Mouse (Mus musculus) heart, embryonic 11.5 days (tissue): Measurements from ENCODE around the gene Fam8a1. TPM values are rescaled to one million over a fixed set of nuclear protein-coding genes. Genes with fewer than 3 reads are reported as not detected.

Experiments
- ATAC-seq: fragments of 200-750 bp; cut with Nextera tagmentation; replicated peaks from 2 replicates; pipeline ENCODE4 v1.8.0; 2017; ENCODE audit warnings: moderate library complexity; ENCODE audit not compliant: insufficient number of reproducible peaks, low FRiP score, low TSS enrichment
- H3K27ac ChIP-seq: fragments of 300-500 bp; sonication (generic); 2 replicates; pipeline ENCODE4 v1.5.1; 2014; ENCODE audit warnings: mild to moderate bottlenecking, low read depth, low read length
- H3K27me3 ChIP-seq: fragments of 300-500 bp; sonication (generic); 2 replicates; pipeline ENCODE4 v1.6.1; 2014; ENCODE audit warnings: mild to moderate bottlenecking, low read length, mixed read lengths; ENCODE audit not compliant: control insufficient read depth, insufficient read depth
- H3K36me3 ChIP-seq: fragments of 300-500 bp; sonication (generic); 2 replicates; pipeline ENCODE4 v1.6.1; 2014; ENCODE audit warnings: mild to moderate bottlenecking, low read length, moderate library complexity, mixed read lengths; ENCODE audit not compliant: control insufficient read depth, insufficient read depth
- H3K4me1 ChIP-seq: fragments of 300-500 bp; sonication (generic); 2 replicates; pipeline ENCODE4 v1.6.1; 2014; ENCODE audit warnings: low read length; ENCODE audit not compliant: control insufficient read depth, insufficient read depth
- H3K4me2 ChIP-seq: fragments of 300-500 bp; sonication (generic); 2 replicates; pipeline ENCODE4 v1.6.1; 2014; ENCODE audit warnings: mild to moderate bottlenecking, moderate library complexity
- H3K4me3 ChIP-seq: fragments of 300-500 bp; sonication (generic); 2 replicates; pipeline ENCODE4 v1.5.1; 2014; ENCODE audit warnings: low read depth, low read length
- H3K9ac ChIP-seq: fragments of 300-500 bp; sonication (generic); 2 replicates; pipeline ENCODE4 v1.6.1; 2014; ENCODE audit warnings: mild to moderate bottlenecking, low read depth, low read length, moderate library complexity
- H3K9me3 ChIP-seq: fragments of 300-500 bp; sonication (generic); replicated peaks from 2 replicates; pipeline ENCODE4 v1.6.1; 2016; ENCODE audit warnings: low read length; ENCODE audit not compliant: control insufficient read depth
- WGBS: fragments of 180-500 bp; shearing (Covaris S2); extraction: QIAGEN DNeasy Blood & Tissue Kit; methylation state at CpG from one replicate; pipeline ENCODE4 v1.1.7; 2014; ENCODE audit not compliant: insufficient replicate concordance; 5-methylcytosine and 5-hydroxymethylcytosine counted together
- polyA plus RNA-seq: library from polyadenylated mRNA; unstranded; fragments of >200 nt; fragmentation: Nextera tagmentation; extraction: Ambion mirVana; gene quantifications from 2 replicates; pipeline ENCODE4 v1.2.1, GENCODE M21; 2014

Fam8a1 gene
- polyA plus RNA-seq: 8.1 and 9.3 TPM in 2 replicates

DNA sequence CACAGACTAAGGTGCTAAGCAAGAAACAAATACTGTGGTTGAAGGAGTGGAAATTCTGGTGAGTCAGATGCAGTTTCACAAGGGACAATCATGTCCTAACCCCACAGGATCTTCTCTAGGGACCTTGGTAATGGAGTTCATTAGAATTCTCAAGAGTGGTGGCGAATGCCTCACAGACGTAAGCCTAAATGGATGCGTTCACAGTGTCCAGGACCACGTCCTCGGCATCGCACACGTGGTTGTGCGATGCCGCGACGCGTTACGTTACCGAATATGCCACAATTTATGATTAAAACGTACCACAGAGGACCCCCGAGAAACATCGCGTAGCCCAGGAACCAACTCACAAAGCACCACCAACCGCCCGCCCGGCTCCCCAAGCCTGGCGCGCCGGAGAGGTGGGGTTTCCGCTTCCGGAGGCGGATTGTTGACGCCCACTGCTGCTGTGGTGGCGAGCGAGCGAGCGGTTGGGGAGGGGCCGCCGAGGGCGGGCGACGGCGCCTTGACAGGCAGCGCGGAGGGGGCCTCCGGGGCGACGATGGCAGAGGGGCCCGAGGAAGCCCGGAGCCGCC, at the start of gene Fam8a1:
Gene Fam8a1, plus strand, starts transcription at position 475 of the 572 bp plus-strand sequence.
- Histone ChIP-seq H3K27ac (peak within 1 kb of the TSS; percentile 87), H3K4me2 (peak within 1 kb of the TSS; percentile 83)
- ATAC-seq: peak; percentile 90

DNA sequence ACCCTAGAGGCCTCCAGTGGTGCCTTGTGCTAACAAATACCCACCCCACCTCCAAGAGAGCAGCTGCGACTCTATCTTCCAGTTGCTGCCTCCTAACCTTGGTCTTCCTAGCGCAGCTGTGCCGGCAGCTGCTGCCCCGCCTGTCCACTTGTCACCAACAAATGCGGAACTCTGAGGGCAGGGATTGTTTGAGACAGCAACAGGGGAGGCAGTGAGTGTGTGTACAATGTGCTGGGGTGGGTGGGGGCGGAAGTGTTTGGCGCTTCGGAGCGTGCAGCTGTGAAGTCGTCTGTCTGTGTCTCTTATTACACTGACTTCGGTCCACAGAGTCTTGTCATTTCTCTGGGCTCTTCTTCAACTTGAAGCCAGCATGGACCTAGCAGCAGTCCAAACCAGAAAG, 49.7 kb upstream of the Fam8a1 start:
- no peaks in the 10 kb centered on the region for H3K4me1 ChIP-seq
- no peaks in the 10 kb centered on the region for H3K27me3 ChIP-seq
- H3K9me3 ChIP-seq: no peaks in the 10 kb centered on the region
- WGBS: 58% methylated on average over 11 of the region's 11 CpGs
- H3K4me2 ChIP-seq: no peak overlapping the region
- no peak for ATAC-seq
- peaks cover 7% of the 10 kb centered on the region for H3K36me3 ChIP-seq
- H3K4me3 ChIP-seq: no peak overlapping the region
- no peak overlapping the region for H3K27ac ChIP-seq
- H3K9ac ChIP-seq: no peak overlapping the region

More for the DNA sequence above, at the start of gene Fam8a1:
- Histone ChIP-seq H3K4me1 (peaks cover 4% of the 10 kb centered on the region; the same call in 1 of the 2 replicates), H3K9me3 (no peaks in the 10 kb centered on the region), H3K36me3 (peaks cover 5% of the 10 kb centered on the region), H3K9ac (peak within 1 kb of the TSS; percentile 95), H3K27me3 (no peaks in the 10 kb centered on the region), H3K4me3 (peak within 1 kb of the TSS; percentile 95)
- 2% methylated on average over 38 of the region's 46 CpGs for WGBS

DNA sequence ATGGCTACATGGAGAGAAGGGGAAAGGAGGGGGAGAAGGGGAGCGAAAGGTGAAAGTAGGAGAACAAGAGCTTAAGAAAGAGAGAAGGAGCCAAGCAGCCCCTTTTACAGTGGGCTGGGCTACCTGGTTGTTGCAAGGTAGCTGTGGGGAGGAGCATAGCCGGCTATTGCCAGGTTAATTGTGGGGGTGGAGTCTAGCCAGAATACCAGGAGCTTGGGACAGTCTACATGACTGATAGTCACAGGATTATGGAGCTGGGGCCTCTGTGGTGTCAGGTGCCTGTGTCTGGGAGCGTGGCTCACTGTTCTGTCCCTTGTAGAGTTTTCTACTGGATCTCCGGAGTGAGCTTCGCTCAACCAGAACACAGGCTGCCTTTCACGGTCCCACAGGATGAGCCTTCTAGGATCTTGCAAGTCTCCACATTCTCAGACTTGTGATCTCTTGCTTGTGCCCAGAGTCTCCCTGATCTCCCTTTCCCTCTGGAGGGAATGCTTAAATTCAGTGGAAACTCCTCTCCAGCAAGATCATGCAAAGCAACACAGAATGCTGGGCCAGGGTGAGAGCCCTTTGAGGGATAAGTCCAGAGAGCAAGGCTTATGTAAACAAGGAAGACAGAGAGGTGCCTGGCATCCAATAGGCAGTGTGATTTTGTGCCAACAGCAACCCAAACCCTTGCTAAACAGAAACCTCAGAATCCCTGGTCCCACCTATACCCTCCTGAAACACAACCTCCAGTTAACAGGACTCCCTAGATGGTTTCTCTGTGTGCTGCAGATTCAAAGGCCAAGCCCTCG, 48.2 kb upstream of the Fam8a1 start:
- no peak overlapping the region for H3K4me3 ChIP-seq
- no peaks in the 10 kb centered on the region for H3K27me3 ChIP-seq
- 85% methylated on average over 7 of the region's 7 CpGs for WGBS
- ATAC-seq: no peak
- peaks cover 5% of the 10 kb centered on the region for H3K36me3 ChIP-seq
- no peak overlapping the region for H3K9ac ChIP-seq
- H3K4me1 ChIP-seq: no peaks in the 10 kb centered on the region
- H3K27ac ChIP-seq: no peak overlapping the region
- H3K4me2 ChIP-seq: no peak overlapping the region
- no peaks in the 10 kb centered on the region for H3K9me3 ChIP-seq

DNA sequence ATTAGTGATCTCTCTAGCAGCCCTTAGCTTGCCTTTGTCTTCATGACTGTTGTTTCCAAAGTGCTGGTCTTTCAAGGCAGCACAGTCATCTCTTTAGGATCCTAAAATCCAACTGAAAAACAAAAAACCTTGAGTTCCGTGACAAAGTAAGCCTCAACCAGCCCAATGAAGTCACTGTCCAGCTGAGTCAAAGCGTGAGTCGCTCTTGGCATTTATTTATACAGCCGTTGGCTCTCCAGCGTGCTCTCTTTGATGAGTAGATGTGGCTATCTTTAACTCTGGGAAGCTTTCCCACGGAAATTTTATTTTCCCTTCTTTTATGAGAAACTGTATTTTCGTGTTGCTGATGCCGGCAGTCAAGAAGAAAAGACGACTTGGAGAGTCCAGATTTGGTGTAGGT, 42.7 kb upstream of the Fam8a1 start:
- Histone ChIP-seq H3K4me1 (no peaks in the 10 kb centered on the region), H3K27ac (no peak overlapping the region), H3K4me3 (no peak overlapping the region), H3K9me3 (no peaks in the 10 kb centered on the region), H3K9ac (no peak overlapping the region), H3K36me3 (peaks cover 7% of the 10 kb centered on the region), H3K4me2 (no peak overlapping the region), H3K27me3 (no peaks in the 10 kb centered on the region)
- 78% methylated on average over 9 of the region's 9 CpGs for WGBS
- no peak for ATAC-seq

DNA sequence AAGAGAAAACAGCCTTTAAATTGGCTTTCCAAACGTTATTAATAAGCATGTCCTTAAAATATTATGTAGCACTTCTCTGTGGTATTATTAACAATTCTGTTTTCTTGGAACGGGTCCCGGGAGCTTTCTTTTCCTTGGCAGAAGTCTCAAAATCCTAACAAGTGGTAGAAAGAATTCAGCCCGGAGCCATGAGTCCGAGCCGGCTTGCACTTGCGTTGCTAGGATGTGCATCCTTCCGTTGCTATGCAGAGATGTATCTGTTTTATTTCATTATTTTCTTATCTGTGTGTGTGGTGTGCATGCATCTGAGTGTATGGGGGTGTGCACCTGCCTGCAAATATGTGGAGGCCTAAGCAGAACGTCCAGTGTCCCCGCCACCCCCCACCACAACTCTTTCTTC, 41.5 kb upstream of the Fam8a1 start:
- H3K27me3 ChIP-seq: no peaks in the 10 kb centered on the region
- H3K27ac ChIP-seq: no peak overlapping the region
- ATAC-seq: no peak
- H3K9ac ChIP-seq: no peak overlapping the region
- H3K4me3 ChIP-seq: no peak overlapping the region
- no peak overlapping the region for H3K4me2 ChIP-seq
- H3K36me3 ChIP-seq: peaks cover 7% of the 10 kb centered on the region
- H3K4me1 ChIP-seq: no peaks in the 10 kb centered on the region
- WGBS: 86% methylated on average over 10 of the region's 10 CpGs
- H3K9me3 ChIP-seq: no peaks in the 10 kb centered on the region

DNA sequence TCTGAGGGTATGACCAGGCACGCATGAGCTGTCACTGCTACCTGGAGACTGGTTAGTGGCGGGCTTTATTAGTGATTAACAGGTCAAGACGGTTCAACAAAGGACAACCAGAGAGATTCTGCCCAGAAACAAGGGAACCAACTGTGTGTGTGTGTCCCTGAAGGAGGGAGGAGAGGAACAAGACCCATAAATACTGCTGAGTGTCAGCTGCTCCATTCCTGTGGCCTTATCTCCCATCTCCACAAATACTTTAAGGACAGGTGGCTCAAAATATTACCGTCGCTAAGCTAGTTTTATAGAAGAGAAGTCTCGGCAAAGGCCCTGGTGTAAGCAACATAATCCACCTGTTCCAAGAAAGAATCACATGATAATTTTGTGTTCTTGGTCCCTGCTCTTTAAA, 39.9 kb upstream of the Fam8a1 start:
- Histone ChIP-seq H3K27ac (no peak overlapping the region), H3K4me2 (no peak overlapping the region), H3K9me3 (no peaks in the 10 kb centered on the region), H3K27me3 (no peaks in the 10 kb centered on the region), H3K9ac (no peak overlapping the region), H3K36me3 (peaks cover 2% of the 10 kb centered on the region; the same call in 1 of the 2 replicates), H3K4me3 (no peak overlapping the region), H3K4me1 (no peaks in the 10 kb centered on the region)
- WGBS: 80% methylated on average over 6 of the region's 6 CpGs
- no peak for ATAC-seq

DNA sequence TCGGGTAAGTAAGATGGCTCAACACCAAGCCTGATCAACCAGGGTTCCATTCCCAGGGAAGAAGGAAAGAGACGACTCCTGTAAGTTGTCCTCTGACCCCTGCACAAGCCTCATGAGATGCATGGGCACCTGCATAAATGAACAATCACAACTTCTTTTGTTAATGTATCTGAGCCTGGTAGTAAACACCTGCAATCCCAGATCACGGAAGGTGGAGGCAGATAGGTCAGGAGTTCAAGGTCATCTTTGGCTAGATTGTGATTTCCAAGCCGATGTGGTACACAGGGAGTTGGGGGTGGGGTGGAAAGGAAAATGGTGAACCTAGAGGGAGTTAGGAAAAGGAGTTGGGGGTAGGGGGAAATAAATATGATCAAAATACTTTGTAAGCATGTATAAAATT, 36.5 kb upstream of the Fam8a1 start:
- Histone ChIP-seq H3K9me3 (no peaks in the 10 kb centered on the region), H3K9ac (no peak overlapping the region), H3K27ac (no peak overlapping the region), H3K4me2 (no peak overlapping the region), H3K27me3 (no peaks in the 10 kb centered on the region), H3K4me1 (no peaks in the 10 kb centered on the region), H3K4me3 (no peak overlapping the region), H3K36me3 (peaks cover 15% of the 10 kb centered on the region)
- ATAC-seq: no peak
- WGBS: 54% methylated on average over 4 of the region's 4 CpGs

DNA sequence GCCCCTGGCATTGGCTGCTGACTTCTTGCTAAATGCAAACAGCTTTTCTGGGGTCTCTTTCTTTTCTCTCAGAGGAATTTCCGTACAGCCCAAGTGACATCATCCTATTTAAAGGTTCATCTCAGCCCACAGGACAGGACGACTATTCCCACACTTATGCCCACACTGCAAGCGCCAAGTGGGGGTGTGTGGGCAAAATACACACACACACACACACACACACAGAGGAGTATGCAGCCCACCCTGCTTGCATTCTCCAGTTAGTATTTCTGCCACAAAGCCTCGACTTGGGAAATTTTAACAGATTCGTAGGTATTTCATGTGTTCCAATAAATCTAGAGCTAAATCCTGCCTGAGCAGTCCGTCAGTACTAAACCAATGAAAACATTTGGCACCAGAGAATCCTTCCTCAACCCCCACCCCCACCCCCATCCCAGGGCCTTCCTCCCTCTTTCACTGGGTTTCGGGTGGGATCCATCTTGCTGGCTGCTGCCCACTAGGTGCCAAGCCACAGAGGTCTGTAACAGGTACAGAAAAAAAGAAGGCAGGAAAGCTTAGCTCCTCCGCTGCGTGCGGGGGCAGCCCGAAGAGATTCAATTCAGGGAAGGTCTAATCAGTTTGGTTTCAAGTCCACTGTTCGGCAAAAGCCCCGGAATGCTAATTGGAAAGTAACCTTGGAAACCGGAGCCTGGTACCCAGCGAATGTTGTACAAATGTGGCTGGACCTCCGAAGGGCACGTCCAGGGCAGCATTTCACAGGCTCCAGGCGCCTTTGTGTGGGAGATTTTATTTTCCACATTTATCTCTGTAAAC, 35.8 kb upstream of the Fam8a1 start:
- Histone ChIP-seq H3K4me2 (no peak overlapping the region), H3K9me3 (no peaks in the 10 kb centered on the region), H3K9ac (no peak overlapping the region), H3K27ac (no peak overlapping the region), H3K4me3 (no peak overlapping the region), H3K27me3 (no peaks in the 10 kb centered on the region), H3K4me1 (no peaks in the 10 kb centered on the region), H3K36me3 (peaks cover 16% of the 10 kb centered on the region)
- no peak for ATAC-seq
- whole genome bisulfite sequencing: 64% methylated on average over 18 of the region's 18 CpGs
